Mouse (Mus musculus) bone marrow macrophage, adult 2 months (primary cell): ENCODE measurements around the gene Ctbp2.

Source experiments
- CTCF ChIP-seq: IDR thresholded peaks from 2 replicates; pipeline ENCODE4 v1.5.1; 2012; ENCODE audit warnings: low read depth, mild to moderate bottlenecking, low read length, moderate library complexity
- POLR2A ChIP-seq: IDR thresholded peaks from 2 replicates; pipeline ENCODE4 v1.6.1; 2012; ENCODE audit warnings: mild to moderate bottlenecking, low read depth, low read length, borderline replicate concordance

GRCm38 (mm10) chr7:133005772-133006171, 118.4 kb downstream of the Ctbp2 start:
- no peak for TF ChIP-seq POLR2A
- no peak for TF ChIP-seq CTCF
